Comparison of ENCODE assay signal across 17 mouse cellular contexts in genomic region chr4:115546141-115546828, GRCm38 (mm10). TPM values are rescaled to one million over a fixed set of nuclear protein-coding genes. Genes with fewer than 3 reads are reported as not detected.
DNase-seq lines count a peak whose midpoint lies in the region; ATAC-seq lines count a peak whose summit lies in the region.
"Had no signal": no experiment of that assay in that cellular context is flagged by ENCODE, and none has a peak within 500 bp of the region (broad histone marks: within the 10 kb centered on the region; RNA-seq: fewer than 3 reads in every experiment).

No protein-coding gene starts in this region.

- no peaks in the 10 kb centered on the region for H3K9me3 ChIP-seq in heart, embryonic 10.5 days
- H3K9me3 ChIP-seq in lung, embryonic 16.5 days (ENCODE audit: control insufficient read depth, low read length) = no peaks in the 10 kb centered on the region
- H3K9me3 ChIP-seq: neural tube, embryonic 13.5 days had no signal

- peak; percentile 36 to 49; a peak in 3 of 4 replicates for ATAC-seq in hematopoietic stem cell, adult 5-6 weeks (replicated peaks in 1 of 2; ENCODE audit: insufficient read depth in 1 of 2, low FRiP score in 2 of 2, low TSS enrichment in 1 of 2, low read depth in 1 of 2, poor library complexity in 2 of 2, severe bottlenecking in 2 of 2)
- peak; percentile 66 for ATAC-seq in lung, embryonic 16.5 days (ENCODE audit: low read depth)
- no peak for ATAC-seq in megakaryocyte-erythroid progenitor cell, adult 5-6 weeks (replicated peaks; ENCODE audit: low FRiP score, low TSS enrichment, poor library complexity, severe bottlenecking)
- ATAC-seq: activated CD4-positive, CD25-positive, alpha-beta regulatory T cell, adult 4 months; inflammation-experienced regulatory T-cells, adult 6 months; midbrain, embryonic 16.5 days had no signal

- no peaks in the 10 kb centered on the region for H3K4me1 ChIP-seq in heart, embryonic 10.5 days
- H3K4me1 ChIP-seq in lung, embryonic 16.5 days (replicated peaks; ENCODE audit: control insufficient read depth, insufficient read depth, low read length) = no peaks in the 10 kb centered on the region
- H3K4me1 ChIP-seq: neural tube, embryonic 13.5 days had no signal

- no peak overlapping the region for H3K4me2 ChIP-seq in lung, embryonic 16.5 days (ENCODE audit: low read depth, low read length)
- H3K4me2 ChIP-seq: neural tube, embryonic 13.5 days had no signal

- no peaks in the 10 kb centered on the region for H3K36me3 ChIP-seq in heart, embryonic 10.5 days
- no peaks in the 10 kb centered on the region for H3K36me3 ChIP-seq in lung, embryonic 16.5 days (ENCODE audit: control insufficient read depth, insufficient read depth, low read length)
- H3K36me3 ChIP-seq: neural tube, embryonic 13.5 days had no signal

- H3K27me3 ChIP-seq in heart, embryonic 10.5 days (ENCODE audit: insufficient read depth, poor library complexity, severe bottlenecking) = no peaks in the 10 kb centered on the region
- no peaks in the 10 kb centered on the region for H3K27me3 ChIP-seq in lung, embryonic 16.5 days (ENCODE audit: control insufficient read depth, insufficient read depth, low read depth, low read length)
- H3K27me3 ChIP-seq: neural tube, embryonic 13.5 days had no signal

- H3K9ac ChIP-seq in lung, embryonic 16.5 days (ENCODE audit: low read length) = no peak overlapping the region
- H3K9ac ChIP-seq: neural tube, embryonic 13.5 days had no signal

- DNase-seq in heart, adult 11 months = peak; percentile 97
- no peak for DNase-seq in heart, embryonic 10.5 days (ENCODE audit: low spot score)
- peak; percentile 39 for DNase-seq in heart, adult 8-10 months (ENCODE audit: low spot score)
- DNase-seq in right cerebral cortex, postnatal 4 days = no peak
- no peak for DNase-seq in frontal cortex, postnatal 25 days (ENCODE audit: low spot score in 2 of 2)

- H3K4me3 ChIP-seq in heart, embryonic 10.5 days = no peak overlapping the region
- H3K4me3 ChIP-seq in lung, embryonic 16.5 days (ENCODE audit: low read length) = no peak overlapping the region
- H3K4me3 ChIP-seq: neural tube, embryonic 13.5 days had no signal

- WGBS in heart, embryonic 10.5 days = 41% methylated on average over 2 of the region's 2 CpGs
- WGBS in lung, embryonic 16.5 days = 40% methylated on average over 2 of the region's 2 CpGs

- H3K27ac ChIP-seq in heart, embryonic 10.5 days = no peak overlapping the region
- H3K27ac ChIP-seq in lung, embryonic 16.5 days (ENCODE audit: low read length) = no peak overlapping the region
- H3K27ac ChIP-seq: neural tube, embryonic 13.5 days had no signal

RNA-seq across cellular contexts. Expression of gene Cyp4a31, which starts 17.2 kb away (rescaled TPM):
- not detected in 2 replicates for polyA plus RNA-seq in heart, embryonic 10.5 days (2016; fragmentation: Nextera tagmentation; extraction: Ambion mirVana)
- not detected for total RNA-seq in heart, adult 8-10 months (2022)
- not detected in 2 replicates for total RNA-seq in hematopoietic stem cell, adult 5-6 weeks (2017)
- not detected in 2 replicates for polyA plus RNA-seq in lung, embryonic 16.5 days (2015; fragmentation: Nextera tagmentation; extraction: Ambion mirVana)
- not detected in 2 replicates for total RNA-seq in megakaryocyte-erythroid progenitor cell, adult 5-6 weeks (2014; fragmentation: Nextera tagmentation)
- not detected in 2 replicates for total RNA-seq in megakaryocyte-erythroid progenitor cell, adult 5-6 weeks (2017)
- total RNA-seq: granulocyte monocyte progenitor cell, adult 5-6 weeks had no signal
- polyA plus RNA-seq: activated CD4-positive, CD25-positive, alpha-beta regulatory T cell, adult 4 months; C2C12; cortical plate, adult 2 months; inflammation-experienced regulatory T-cells, adult 6 months; limb, embryonic 14.5 days; midbrain, embryonic 16.5 days; neural tube, embryonic 13.5 days; thymus, postnatal 0 days had no signal

RNA-seq across cellular contexts. Expression of gene Cyp4a10, which starts 28.2 kb away (rescaled TPM):
- not detected in 2 replicates for polyA plus RNA-seq in heart, embryonic 10.5 days (2016; fragmentation: Nextera tagmentation; extraction: Ambion mirVana)
- under 1 TPM in 3 of 4 experiments, not detected in 1; 0.12 to 0.22 (median 0.19) TPM for total RNA-seq in heart, adult 8-10 months (2022)
- total RNA-seq in hematopoietic stem cell, adult 5-6 weeks (2017) = not detected in 2 replicates
- not detected in 2 replicates for polyA plus RNA-seq in lung, embryonic 16.5 days (2015; fragmentation: Nextera tagmentation; extraction: Ambion mirVana)
- not detected in 2 replicates for total RNA-seq in megakaryocyte-erythroid progenitor cell, adult 5-6 weeks (2014; fragmentation: Nextera tagmentation)
- not detected in 2 replicates for total RNA-seq in megakaryocyte-erythroid progenitor cell, adult 5-6 weeks (2017)
- total RNA-seq: granulocyte monocyte progenitor cell, adult 5-6 weeks had no signal
- polyA plus RNA-seq: activated CD4-positive, CD25-positive, alpha-beta regulatory T cell, adult 4 months; C2C12; cortical plate, adult 2 months; inflammation-experienced regulatory T-cells, adult 6 months; limb, embryonic 14.5 days; midbrain, embryonic 16.5 days; neural tube, embryonic 13.5 days; thymus, postnatal 0 days had no signal

RNA-seq across cellular contexts. Expression of gene Cyp4a14, which starts 50.3 kb away (rescaled TPM):
- not detected in 2 replicates for polyA plus RNA-seq in heart, embryonic 10.5 days (2016; fragmentation: Nextera tagmentation; extraction: Ambion mirVana)
- not detected for total RNA-seq in heart, adult 8-10 months (2022)
- total RNA-seq in hematopoietic stem cell, adult 5-6 weeks (2017) = not detected in 2 replicates
- not detected in 2 replicates for polyA plus RNA-seq in lung, embryonic 16.5 days (2015; fragmentation: Nextera tagmentation; extraction: Ambion mirVana)
- total RNA-seq in megakaryocyte-erythroid progenitor cell, adult 5-6 weeks (2014; fragmentation: Nextera tagmentation) = not detected in 2 replicates
- total RNA-seq in megakaryocyte-erythroid progenitor cell, adult 5-6 weeks (2017) = not detected in 2 replicates
- total RNA-seq: granulocyte monocyte progenitor cell, adult 5-6 weeks had no signal
- polyA plus RNA-seq: activated CD4-positive, CD25-positive, alpha-beta regulatory T cell, adult 4 months; C2C12; cortical plate, adult 2 months; inflammation-experienced regulatory T-cells, adult 6 months; limb, embryonic 14.5 days; midbrain, embryonic 16.5 days; neural tube, embryonic 13.5 days; thymus, postnatal 0 days had no signal

RNA-seq across cellular contexts. Expression of gene Cyp4a32, which starts 54.5 kb away (rescaled TPM):
- not detected in 2 replicates for polyA plus RNA-seq in heart, embryonic 10.5 days (2016; fragmentation: Nextera tagmentation; extraction: Ambion mirVana)
- not detected for total RNA-seq in heart, adult 8-10 months (2022)
- total RNA-seq in hematopoietic stem cell, adult 5-6 weeks (2017) = not detected in 2 replicates
- polyA plus RNA-seq in lung, embryonic 16.5 days (2015; fragmentation: Nextera tagmentation; extraction: Ambion mirVana) = not detected in 2 replicates
- not detected in 2 replicates for total RNA-seq in megakaryocyte-erythroid progenitor cell, adult 5-6 weeks (2014; fragmentation: Nextera tagmentation)
- not detected in 2 replicates for total RNA-seq in megakaryocyte-erythroid progenitor cell, adult 5-6 weeks (2017)
- total RNA-seq: granulocyte monocyte progenitor cell, adult 5-6 weeks had no signal
- polyA plus RNA-seq: activated CD4-positive, CD25-positive, alpha-beta regulatory T cell, adult 4 months; C2C12; cortical plate, adult 2 months; inflammation-experienced regulatory T-cells, adult 6 months; limb, embryonic 14.5 days; midbrain, embryonic 16.5 days; neural tube, embryonic 13.5 days; thymus, postnatal 0 days had no signal

Comparison
In these comparisons a context has a peak if more than half of its experiments do, and no peak if none do; other contexts are left out.
1. DNase-seq: peak in heart, adult 11 months (single experiment) and heart, adult 8-10 months (single experiment); none in heart, embryonic 10.5 days (single experiment), right cerebral cortex, postnatal 4 days (single experiment) and frontal cortex, postnatal 25 days (0 of 2).